Mouse (Mus musculus): Measurements from ENCODE around the gene Atrip. TPM values are rescaled to one million over a fixed set of nuclear protein-coding genes. Genes with fewer than 3 reads are reported as not detected.
A peak's percentile ranks its signal among the peaks of the same experiment; 100 is the strongest.

The Atrip gene
- 1 to 10 TPM; 8.1 to 9.8 TPM for total RNA-seq (2021)
- long read RNA-seq, experiment 1, transcript Atrip-201 (13 exons, 2,572 nt): major isoform, 13 of 18 reads
- long read RNA-seq, experiment 1, partial matches to known transcripts: 1 of 18 reads
- long read RNA-seq, experiment 1, other reads (novel, unspliced or antisense): 4 of 18 reads
- long read RNA-seq, experiment 2, transcript Atrip-201 (13 exons, 2,572 nt): major isoform, 5 of 11 reads
- long read RNA-seq, experiment 2, partial matches to known transcripts: 0 of 11 reads
- long read RNA-seq, experiment 2, other reads (novel, unspliced or antisense): 6 of 11 reads

DNA sequence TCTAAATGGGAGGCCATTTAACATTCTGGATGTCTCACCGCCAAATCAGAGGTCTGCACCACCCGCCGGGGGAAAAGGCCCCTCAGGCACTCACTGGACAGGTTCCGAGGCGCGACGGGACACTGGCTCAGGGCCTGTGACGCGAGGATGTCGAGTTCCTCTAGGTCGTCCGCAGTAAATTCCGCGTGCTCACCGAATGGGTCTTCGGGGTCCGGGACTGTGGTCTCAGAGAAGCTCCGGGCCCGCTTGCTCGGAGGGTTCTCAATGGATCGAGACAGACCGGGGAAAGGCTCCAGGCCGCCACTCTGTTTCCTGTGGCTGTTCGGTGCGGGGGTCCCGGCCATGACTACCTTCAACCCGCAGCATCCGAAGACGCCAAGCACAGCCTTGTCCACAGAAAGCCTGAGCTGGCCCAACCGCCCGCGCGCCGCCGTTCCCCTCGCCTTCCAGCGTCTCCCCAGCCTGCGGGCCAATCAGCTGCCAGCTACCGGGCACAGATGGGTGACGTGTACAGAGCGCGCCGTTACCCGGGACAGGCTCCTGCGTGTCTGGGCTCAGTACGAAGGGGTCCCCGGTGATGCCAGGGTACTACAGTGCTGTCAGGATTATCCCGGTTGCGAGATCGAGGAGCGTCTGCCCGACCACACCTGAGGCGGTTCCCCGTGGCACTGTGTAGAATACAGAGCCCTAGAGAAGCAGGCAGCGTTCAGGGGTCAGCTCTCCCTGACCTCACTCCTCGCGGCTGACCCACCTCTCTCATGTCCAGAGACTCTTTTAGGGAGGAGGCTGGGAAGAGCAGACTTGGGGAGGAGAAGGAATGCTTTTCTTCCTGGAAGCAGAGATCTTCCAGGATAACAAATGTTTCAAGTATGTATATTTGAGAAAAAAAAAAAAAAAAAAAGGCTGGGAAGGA, at the start of gene Atrip:
Atrip (minus strand) TSS at position 464 of the 913 bp plus-strand sequence.
- DNase-seq: peak; percentile 93 to 94

DNA sequence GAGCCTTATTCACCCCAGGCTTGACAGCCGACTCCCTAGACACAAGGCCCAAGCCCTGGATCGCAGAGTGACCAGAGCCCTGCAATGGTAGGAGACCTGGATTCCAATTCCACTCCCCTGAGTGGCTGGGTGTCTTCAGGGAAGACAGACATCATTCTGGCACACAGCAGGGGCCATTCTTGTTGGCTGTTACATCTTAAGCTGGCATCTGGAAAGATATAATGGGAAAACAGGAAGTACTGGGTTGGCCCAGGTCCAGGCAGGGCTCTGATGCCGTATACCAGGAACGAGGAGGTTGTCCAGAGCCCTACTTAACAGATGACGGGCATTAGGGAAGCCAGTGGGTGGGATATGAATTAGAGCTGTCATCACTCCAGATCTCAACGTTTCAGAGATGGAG, 49.3 kb upstream of the Atrip start:
- DNase-seq: no peak

DNA sequence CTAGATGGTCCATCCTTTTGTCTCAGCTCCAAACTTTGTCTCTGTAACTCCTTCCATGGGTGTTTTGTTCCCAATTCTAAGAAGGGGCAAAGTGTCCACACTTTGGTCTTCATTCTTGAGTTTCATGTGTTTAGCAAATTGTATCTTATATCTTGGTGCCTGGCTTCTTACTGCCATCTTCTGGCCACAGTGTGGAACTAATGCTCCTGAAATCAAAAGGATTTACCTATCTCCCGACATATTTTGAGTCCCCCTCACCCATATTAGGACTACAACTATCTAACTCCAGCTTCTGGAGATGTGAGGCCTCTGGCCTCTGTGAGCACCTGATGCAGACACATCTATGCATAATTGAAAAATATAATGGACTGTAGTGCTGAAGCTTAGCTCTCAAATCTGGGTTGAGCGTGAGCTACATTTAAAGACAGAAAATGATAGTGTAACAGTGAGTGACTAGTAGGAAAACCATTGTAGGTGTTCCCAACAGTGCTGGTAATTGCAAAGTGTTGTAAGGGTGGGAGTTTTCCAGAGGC, 48.7 kb upstream of the Atrip start:
- peak in 1 of 2 experiments; percentile 69 for DNase-seq

DNA sequence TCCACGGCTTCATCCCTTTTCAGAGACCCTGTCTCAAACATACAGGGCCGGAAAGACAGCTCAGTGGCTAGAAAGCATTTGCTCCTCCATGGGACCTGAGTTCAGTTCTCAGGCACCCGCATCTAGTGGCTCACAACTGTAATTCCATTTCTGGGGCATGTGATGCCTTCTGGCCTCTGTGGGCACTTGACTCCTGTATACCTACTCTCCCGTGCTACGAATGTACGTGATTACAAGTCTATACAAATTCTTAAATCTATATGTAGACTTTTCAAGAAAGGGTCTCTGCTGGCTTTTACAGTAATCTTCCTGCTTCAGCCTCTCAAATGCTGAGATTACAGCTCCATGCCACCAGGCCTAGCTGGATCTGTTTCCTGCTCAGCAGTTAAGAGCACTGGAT, 47.0 kb upstream of the Atrip start:
- DNase-seq: no peak

DNA sequence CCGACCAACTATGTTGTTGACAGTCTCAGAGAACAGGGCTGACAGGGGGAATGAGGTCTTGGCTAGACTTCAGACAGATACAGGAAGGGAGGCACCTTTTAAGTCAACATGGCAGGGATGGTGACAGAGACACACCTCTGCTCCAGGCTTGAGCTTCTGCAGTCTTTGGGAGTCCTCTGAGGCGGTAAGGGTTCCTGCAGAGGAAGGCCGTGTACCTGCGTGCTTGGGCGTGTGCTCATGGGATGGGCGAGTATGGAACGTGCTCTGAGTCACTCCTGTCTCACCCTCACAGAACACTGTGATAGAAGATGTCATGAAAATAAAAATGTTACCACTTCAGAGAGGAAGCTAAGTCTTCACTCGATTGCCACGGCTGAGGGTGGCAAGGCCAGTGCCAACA, 45.6 kb upstream of the Atrip start:
- DNase-seq: no peak

DNA sequence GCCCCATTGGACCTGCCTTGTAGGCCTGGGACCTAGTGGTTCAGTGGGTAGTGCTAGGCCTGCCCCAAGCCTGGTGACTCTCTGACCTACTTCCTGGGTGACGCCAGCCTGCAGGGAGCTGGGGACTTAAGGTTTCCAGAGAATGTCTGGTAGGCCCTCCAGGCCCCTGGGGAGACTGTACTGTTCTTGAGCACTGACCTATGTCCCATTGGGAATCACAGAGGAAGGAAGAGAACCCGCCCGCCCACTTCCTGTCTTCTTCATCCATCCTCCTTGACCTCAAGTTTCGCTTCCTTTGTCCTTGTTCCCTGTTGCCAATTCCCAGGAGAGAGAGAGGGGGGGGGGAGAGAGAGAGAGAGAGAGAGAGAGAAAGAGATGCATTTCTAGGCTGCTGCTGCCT, 44.2 kb upstream of the Atrip start:
- peak; percentile 59 to 78 for DNase-seq

DNA sequence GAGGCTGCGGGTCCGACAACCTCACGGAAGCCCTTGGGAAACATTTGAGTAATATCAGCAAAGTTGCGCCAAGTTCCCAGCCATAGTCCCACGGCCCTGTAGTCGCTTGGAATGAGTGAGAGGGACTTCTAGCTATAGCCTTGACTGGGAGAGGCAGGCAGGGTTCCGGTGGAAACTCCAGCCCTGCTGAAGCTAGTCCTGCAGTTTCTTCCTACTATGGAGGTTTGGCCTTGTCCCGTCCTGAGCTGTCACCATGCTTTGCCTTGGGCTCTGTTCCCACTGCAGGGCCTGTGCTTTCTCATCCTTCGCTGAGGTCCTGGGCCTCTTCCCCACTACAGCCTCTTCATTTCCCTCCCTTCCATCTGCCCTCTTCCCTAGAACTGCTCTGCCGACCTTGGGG, 42.3 kb upstream of the Atrip start:
- DNase-seq: no peak

DNA sequence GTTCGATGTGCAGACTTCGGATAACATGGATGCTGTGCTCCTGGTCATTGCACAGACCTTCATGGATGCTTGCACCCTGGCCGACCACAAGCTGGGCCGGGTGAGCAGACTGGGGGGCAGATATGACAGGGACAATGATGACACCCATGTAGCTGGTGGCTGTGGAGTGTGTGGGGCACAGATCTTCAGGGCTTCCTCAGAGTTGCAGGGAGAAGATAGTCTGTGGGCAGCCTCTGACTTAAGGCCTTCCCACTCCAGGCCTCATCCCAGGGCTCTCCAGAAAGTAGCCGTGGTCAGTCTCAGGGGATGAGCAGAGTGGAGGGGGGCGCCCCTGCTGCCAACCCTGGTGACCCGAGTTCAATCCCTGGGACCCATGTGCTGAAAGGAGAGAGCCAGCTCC, 40.9 kb upstream of the Atrip start:
- no peak for DNase-seq

DNA sequence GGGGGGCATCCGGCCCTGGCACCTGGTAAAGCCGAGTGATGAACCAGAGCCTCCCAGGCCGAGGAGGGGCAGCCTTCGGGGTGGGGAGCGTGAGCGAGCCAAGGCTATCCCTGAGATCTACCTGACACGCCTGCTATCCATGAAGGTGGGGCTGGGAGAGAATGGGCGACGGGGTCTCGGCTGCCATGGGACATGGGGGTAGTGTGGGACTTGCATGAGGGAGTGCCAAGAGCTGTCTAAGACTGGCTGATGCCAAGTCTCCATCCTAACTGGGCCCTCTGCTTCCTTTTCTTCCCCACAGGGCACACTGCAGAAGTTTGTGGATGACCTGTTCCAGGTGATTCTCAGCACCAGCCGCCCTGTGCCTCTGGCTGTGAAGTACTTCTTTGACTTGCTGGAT, 40.4 kb upstream of the Atrip start:
- no peak for DNase-seq

DNA sequence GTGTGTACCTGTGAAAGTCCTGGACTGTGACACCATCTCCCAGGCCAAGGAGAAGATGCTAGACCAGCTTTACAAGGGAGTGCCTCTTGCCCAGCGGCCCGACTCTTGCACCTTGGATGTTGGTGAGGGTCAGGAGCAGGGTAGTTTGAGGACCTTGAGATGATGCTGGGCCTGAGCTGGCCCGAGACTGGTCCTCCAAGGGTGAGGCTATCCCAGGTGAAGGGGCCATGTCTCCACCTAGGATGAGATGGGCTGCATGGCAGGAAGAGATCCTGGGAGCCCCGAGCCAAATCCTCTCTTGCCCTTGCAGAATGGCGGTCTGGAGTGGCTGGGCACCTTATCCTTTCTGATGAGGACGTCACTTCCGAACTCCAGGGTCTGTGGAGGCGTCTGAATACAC, 39.4 kb upstream of the Atrip start:
- no peak for DNase-seq

DNA sequence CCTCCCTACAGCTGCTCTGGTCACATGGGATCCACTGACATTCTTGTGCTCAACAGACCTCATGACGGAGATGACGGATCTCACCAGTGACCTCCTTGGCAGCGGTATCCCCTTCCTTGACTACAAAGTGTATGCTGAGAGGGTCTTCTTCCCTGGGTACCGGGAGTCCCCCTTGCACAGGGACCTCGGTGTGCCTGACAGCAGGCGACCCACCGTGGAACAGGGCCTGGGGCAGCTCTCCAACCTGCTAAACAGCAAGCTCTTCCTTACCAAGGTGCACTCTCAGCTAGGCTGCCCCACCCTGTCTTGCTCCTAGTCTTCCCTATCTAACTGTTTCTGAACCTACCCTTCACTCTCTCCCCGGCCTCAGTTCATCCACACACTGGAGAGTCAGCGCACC, 37.7 kb upstream of the Atrip start:
- no peak for DNase-seq

DNA sequence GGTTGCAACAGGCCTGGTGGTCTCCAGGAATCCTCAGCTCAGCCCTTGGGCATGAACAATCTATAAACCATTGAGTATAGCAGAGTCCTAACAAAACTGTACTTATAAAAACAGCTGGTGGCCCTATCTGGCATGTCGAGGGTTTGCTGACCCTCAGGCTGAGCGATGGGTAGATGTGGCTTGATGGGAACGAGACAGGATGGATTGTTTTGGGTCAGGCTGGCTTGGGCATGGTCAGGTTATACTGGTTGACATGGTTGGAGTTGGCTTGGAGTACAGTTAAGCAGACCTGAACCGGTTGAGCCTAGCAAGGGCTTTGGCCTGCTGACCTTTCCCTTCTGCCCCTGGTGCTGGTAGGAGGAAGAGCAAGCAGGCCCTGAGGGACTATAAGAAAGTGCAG, 37.2 kb upstream of the Atrip start:
- no peak for DNase-seq

DNA sequence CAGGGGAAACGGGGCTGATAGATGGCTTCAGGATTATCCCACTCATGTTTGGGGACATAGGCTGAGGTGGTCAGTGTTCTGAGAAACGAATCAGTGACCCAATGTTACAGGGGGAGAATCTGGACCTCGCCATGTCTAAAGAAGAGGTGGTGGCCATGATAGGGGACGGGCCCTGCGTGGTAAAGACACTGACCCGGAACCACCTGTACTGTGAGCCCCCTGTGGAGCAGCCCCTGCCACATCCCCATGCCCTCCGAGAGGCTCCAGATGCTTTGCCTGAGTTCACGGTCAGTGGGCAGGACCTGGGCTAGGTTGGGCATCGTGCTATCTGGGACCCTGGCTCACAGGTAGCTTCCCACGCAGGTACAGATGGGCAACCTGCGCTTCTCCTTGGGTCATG, 36.3 kb upstream of the Atrip start:
- DNase-seq: no peak

DNA sequence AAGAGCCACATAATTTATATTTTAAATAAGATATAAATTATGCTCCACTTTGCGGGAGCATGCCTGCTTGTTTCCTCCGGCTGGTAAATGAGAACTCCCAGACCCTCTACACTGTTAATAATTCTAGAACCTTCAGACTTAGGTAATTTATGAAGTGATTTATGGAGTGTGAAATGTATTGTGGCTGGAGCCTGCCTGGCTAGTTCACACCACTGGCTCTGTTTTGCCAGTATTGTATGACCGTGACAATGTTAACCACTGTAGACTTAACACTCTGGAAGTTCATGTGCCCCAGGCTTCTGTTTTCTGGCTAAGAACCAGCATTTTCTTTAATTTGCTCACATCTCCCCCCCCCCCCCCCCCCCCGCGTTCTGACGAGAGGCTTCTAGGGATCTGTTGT, 33.4 kb upstream of the Atrip start:
- DNase-seq: no peak

DNA sequence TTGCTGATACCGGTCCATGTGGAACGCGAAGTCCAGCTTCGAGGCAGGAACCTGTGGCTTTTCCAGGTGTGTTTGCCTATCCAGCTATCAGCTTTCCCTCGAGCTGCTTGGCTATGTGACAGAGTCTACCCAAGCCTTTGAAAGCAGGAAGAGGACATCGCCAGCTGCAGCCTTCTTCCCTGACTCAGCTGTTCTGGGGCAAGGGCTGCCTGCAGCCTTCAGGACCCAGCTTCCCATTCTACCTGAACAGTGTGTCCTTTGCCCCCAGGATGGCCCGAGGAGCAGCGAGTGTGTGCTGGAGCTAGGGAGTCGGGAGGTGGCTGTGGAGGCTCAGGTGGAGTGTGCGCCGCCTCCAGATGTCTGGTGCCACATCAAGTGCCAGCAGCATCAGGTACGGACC, 31.7 kb upstream of the Atrip start:
- no peak for DNase-seq

DNA sequence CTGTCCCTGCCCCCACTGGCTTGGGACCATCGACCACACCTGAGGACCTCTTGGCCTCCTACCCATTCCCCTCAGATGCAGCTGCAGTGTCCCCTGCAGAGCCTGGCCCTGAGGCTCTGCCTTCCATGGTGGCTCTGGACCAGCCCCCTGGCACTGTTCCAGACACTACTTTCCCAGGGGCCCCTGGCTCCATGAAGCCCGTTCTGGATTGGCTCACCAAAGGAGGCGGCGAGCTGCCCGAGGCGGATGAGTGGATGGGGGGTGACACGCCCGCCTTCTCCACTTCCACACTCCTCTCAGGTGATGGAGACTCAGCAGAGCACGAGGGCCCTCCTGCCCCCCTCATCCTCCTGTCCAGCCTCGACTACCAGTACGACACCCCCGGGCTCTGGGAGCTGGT, 31.1 kb upstream of the Atrip start:
- DNase-seq: no peak

DNA sequence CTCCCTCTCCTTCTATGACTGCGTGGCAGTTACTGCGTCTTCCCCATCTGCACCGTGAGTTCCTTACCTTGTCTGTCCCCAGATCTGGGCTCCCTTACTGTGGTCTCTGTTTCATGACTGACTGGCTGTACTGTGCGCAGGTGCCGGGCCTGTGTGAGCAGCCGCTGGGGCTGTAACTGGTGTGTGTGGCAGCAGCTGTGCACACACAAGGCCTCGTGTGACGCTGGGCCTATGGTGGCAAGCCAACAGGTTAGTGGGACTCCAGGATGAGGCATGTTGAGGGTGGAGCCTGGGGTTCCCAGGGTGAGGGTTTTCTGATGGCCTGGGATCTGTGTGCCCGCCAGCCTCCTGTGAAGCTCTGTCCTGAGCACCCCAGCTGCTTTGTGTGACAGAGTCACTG, 30.2 kb upstream of the Atrip start:
- DNase-seq: no peak

DNA sequence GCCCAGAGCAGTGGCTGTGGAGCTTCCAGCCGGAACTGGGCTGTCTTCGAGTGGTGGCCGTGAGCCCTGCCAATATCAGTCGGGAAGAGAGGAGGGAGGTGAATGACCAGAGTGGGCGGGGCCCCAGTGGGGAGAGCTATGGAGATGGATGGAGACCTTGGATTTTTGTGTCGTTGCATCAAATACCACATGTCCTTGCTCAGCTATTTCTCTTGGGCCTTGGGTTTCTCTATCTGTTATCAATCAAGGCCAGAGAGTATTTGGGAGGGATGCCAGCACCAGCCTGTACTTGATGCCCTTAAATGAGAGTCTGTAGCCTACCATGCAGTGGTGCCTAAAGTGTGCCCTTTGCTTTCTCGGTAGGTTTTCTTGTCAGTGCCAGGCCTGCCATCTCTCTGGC, 29.3 kb upstream of the Atrip start:
- peak in 1 of 2 experiments; percentile 25 for DNase-seq

DNA sequence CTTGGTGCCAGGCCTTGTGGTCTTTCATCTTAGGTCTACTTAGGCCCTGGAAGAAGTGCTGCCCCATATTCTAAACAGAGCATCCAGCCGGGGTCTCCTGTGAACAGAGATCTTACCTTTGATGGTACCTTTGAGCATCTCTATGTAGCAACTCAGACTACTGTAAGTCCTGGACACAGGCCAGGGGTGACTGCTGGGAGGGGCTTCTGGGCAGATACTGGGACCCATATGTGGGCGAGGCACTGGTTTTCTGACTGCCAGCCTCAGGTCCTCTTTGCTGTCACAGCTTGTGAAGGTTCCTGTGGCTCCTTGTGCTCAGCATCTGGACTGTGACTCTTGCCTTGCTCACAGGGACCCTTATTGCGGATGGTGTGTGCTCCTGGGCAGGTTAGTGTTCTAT, 28.6 kb upstream of the Atrip start:
- DNase-seq: no peak

DNA sequence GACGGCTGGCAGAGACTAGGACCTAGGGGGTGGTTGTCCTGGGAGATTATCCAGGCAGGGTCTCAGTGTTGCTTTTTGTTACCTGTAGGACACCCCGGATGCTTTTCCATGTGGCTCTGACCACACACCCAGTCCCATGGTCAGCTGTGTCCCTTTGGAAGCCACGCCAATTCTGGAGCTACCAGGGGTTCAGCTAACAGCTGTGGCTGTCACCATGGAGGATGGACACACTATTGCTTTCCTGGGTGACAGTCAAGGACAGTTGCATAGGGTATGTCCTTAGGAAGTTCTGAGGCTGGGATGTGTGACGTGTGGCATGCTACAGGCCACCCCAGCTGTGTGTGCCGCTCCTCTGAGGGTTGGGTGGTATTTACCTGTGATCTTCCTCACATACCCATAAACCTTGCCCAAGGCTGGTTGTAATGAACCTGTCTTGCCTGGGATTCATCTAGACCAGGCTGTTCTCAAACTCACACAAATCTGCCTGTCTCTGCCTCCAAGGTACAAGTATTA, 28.1 kb upstream of the Atrip start:
- no peak for DNase-seq

DNA sequence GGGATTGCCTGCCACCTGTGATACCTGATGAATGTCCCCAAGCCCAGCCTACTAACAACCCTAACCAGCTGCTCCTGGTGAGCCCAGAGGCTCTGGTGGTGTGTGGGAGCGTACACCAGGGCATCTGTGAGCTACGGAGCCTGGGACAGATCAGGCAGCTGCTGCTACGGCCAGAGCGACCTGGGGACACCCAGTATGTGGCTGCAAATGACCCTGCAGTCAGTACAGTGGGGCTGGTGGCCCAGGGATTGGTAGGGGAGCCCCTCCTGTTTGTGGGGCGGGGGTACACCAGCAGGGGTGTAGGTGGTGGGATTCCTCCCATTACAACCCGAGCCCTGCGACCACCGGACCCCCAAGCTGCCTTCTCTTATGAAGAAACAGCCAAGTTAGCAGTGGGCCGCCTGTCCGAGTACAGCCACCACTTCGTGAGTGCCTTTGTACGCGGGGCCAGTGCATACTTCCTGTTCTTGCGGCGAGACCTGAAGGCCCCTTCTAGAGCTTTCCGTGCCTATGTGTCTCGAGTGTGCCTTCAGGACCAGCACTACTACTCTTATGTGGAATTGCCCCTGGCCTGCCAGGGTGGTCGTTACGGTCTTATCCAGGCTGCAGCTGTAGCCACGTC, 26.5 kb upstream of the Atrip start:
- DNase-seq: no peak

DNA sequence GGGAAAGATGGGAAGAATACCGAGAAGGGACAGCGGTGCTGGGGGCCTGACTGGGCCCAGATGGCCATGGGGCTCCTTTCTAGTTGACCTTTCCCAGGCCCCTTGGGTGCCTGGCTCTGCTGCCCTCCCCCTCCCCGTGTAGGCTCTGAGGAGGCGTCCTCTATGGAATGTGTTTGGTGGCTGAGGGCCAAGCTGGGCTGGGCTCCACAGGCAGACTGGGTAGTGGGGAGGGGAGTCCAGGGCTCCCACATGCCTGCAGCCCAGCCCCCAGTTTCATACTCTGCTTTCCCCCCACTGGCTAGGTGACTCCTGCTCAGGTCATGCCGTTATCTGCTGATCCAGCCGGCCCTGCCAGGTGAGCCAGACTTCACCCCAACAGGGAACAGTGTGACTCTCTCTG, 25.0 kb upstream of the Atrip start:
- DNase-seq: peak; percentile 75 to 82

DNA sequence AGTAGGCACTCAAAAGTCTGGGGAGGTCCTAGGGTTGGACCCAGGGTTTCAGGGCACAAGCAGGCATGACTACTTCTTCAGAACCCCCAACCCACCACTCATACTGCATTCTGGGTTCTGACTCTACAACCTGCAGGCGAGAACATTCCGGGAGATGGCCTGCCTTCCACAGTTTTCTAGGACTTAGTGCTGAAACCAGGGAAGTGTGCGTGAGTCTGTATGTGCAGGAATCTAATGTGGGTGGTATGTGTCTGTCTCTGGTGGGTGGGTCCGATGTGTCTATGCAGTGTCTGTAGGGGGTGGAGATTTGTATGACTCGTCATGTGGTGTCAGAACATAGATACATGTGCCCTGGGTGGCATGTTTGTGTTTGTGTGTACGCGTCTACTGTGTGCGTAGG, 24.4 kb upstream of the Atrip start:
- no peak for DNase-seq

Data from heart, adult 18-20 months (tissue).